Comparison of ENCODE assay signal across 16 mouse cellular contexts in the genomic region with DNA sequence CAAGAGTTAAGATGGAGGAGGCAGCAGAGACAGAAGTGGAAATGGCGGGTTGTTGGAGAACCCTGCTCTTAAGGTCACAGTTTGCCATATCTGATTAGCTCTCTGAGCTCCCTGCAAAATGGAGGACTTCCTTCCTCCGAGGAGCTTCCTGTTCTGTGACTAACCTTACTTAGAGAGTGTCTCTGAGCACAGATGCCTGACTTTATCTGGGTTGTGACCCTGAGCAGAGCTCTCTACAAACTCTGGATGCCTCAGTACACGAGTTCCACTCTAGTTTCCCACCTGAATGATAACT. TPM values are rescaled to one million over a fixed set of nuclear protein-coding genes. Genes with fewer than 3 reads are reported as not detected.
A peak's percentile ranks its signal among the peaks of the same experiment; 100 is the strongest.
DNase-seq lines count a peak whose midpoint lies in the region; ATAC-seq and TF ChIP-seq lines count a peak whose summit lies in the region.
"Had no signal": no experiment of that assay in that cellular context is flagged by ENCODE, and none has a peak within 500 bp of the region (broad histone marks: within the 10 kb centered on the region; RNA-seq: fewer than 3 reads in every experiment).

No protein-coding gene starts in this region.

- no peak overlapping the region for H3K4me3 ChIP-seq in spleen, adult 2 months (ENCODE audit: extremely low read depth, insufficient read depth, insufficient read length)
- H3K4me3 ChIP-seq in liver, postnatal 0 days (ENCODE audit: low read depth, low read length), result no peak overlapping the region
- H3K4me3 ChIP-seq: hindbrain, embryonic 13.5 days; limb, embryonic 12.5 days; midbrain, embryonic 10.5 days; neural tube, embryonic 13.5 days; stomach, embryonic 15.5 days had no signal

- H3K27ac ChIP-seq in spleen, adult 2 months (ENCODE audit: insufficient read depth, low read length), result peak overlapping the region; percentile 72
- peak overlapping the region; percentile 88 for H3K27ac ChIP-seq in liver, postnatal 0 days (ENCODE audit: low read depth)
- H3K27ac ChIP-seq: hindbrain, embryonic 13.5 days; limb, embryonic 12.5 days; midbrain, embryonic 10.5 days; neural tube, embryonic 13.5 days; stomach, embryonic 15.5 days had no signal

- TF ChIP-seq POLR2A in spleen, adult 2 months (IDR thresholded peaks at IDR 0.05; ENCODE audit: low read depth, low read length), result no peak

- peak; percentile 40 for DNase-seq in CD4-positive, CD25-positive, alpha-beta regulatory T cell, adult 2 months (ENCODE audit: low read depth, low spot score)
- no peak for DNase-seq in spleen, adult 2 months (ENCODE audit: low read depth in 1 of 2, low spot score in 2 of 2)
- no peak for DNase-seq in spleen, postnatal 4 days (ENCODE audit: low spot score in 2 of 2)
- DNase-seq in liver, postnatal 0 days, result no peak
- DNase-seq in thymus, postnatal 14 days, result peak; percentile 35
- no peak for DNase-seq in cerebellum, adult 8-10 months
- no peak for DNase-seq in retina, embryonic 14.5 days (ENCODE audit: low spot score)
- DNase-seq: cerebellum, postnatal 36 days; kidney, adult 9 months; right cerebral cortex, adult 18-20 months had no signal

- no peaks in the 10 kb centered on the region for H3K27me3 ChIP-seq in spleen, adult 2 months (ENCODE audit: control insufficient read depth, insufficient read depth, low read length)
- no peaks in the 10 kb centered on the region for H3K27me3 ChIP-seq in liver, postnatal 0 days (ENCODE audit: insufficient read depth, low read length)
- H3K27me3 ChIP-seq: hindbrain, embryonic 13.5 days; limb, embryonic 12.5 days; neural tube, embryonic 13.5 days; stomach, embryonic 15.5 days had no signal

- peaks cover 10% of the 10 kb centered on the region for H3K4me1 ChIP-seq in spleen, adult 2 months (ENCODE audit: control insufficient read depth, insufficient read depth, insufficient read length)
- peaks cover 36% of the 10 kb centered on the region for H3K4me1 ChIP-seq in liver, postnatal 0 days (ENCODE audit: insufficient read depth)

- H3K9ac ChIP-seq in liver, postnatal 0 days (replicated peaks), result no peak overlapping the region
- H3K9ac ChIP-seq: hindbrain, embryonic 13.5 days; limb, embryonic 12.5 days; neural tube, embryonic 13.5 days; stomach, embryonic 15.5 days had no signal

- WGBS in spleen, adult 2 months, result 31% methylated on average over 3 of the region's 3 CpGs
- WGBS in liver, postnatal 0 days (ENCODE audit: insufficient replicate concordance), result 32% methylated on average over 3 of the region's 3 CpGs

- TF ChIP-seq CTCF in spleen, adult 2 months (IDR thresholded peaks at IDR 0.05; ENCODE audit: extremely low read depth, insufficient read depth, insufficient read length, insufficient replicate concordance), result no peak
- TF ChIP-seq CTCF in liver, postnatal 0 days (IDR thresholded peaks at IDR 0.05; ENCODE audit: low read depth), result no peak

- H3K9me3 ChIP-seq in liver, postnatal 0 days (ENCODE audit: low read length), result no peaks in the 10 kb centered on the region
- H3K9me3 ChIP-seq: hindbrain, embryonic 13.5 days; limb, embryonic 12.5 days; midbrain, embryonic 10.5 days; neural tube, embryonic 13.5 days; stomach, embryonic 15.5 days had no signal

- peak overlapping the region; percentile 55; the same call in 1 of the 2 replicates for H3K4me2 ChIP-seq in liver, postnatal 0 days (ENCODE audit: low read depth, low read length)
- H3K4me2 ChIP-seq: hindbrain, embryonic 13.5 days; limb, embryonic 12.5 days; neural tube, embryonic 13.5 days; stomach, embryonic 15.5 days had no signal

- no peak for ATAC-seq in CD4-positive, CD25-positive, alpha-beta regulatory T cell, adult 4 months
- ATAC-seq in liver, postnatal 0 days, result no peak

- no peaks in the 10 kb centered on the region for H3K36me3 ChIP-seq in spleen, adult 2 months (ENCODE audit: control insufficient read depth, insufficient read depth, low read length)
- no peaks in the 10 kb centered on the region for H3K36me3 ChIP-seq in liver, postnatal 0 days (replicated peaks; ENCODE audit: insufficient read depth, low read length)
- H3K36me3 ChIP-seq: hindbrain, embryonic 13.5 days; limb, embryonic 12.5 days; midbrain, embryonic 10.5 days; neural tube, embryonic 13.5 days; stomach, embryonic 15.5 days had no signal

- TF ChIP-seq EP300 in liver, postnatal 0 days (IDR thresholded peaks at IDR 0.05; ENCODE audit: low read depth), result no peak

RNA-seq across cellular contexts. Expression of a gene that starts 3.3 kb away (rescaled TPM):
- polyA plus RNA-seq in CD4-positive, CD25-positive, alpha-beta regulatory T cell, adult 4 months (2017; shearing (Covaris generic)), result 100 to 1,000 TPM; 114 to 119 TPM
- 17.2 and 19.8 TPM in 2 replicates for polyA plus RNA-seq in spleen, adult 2 months (2012; rRNA removed)
- 56.8 and 57.7 TPM in 2 replicates for polyA plus RNA-seq in liver, postnatal 0 days (2015; fragmentation: Nextera tagmentation; extraction: Ambion mirVana)

RNA-seq across cellular contexts. Expression of a gene that starts 3.7 kb away (rescaled TPM):
- polyA plus RNA-seq in CD4-positive, CD25-positive, alpha-beta regulatory T cell, adult 4 months (2017; shearing (Covaris generic)), result 10 to 100 TPM in 1 of 2 experiments, 1 to 10 TPM in 1; 7.4 to 10.3 TPM
- polyA plus RNA-seq in spleen, adult 2 months (2012; rRNA removed), result 8.7 and 9.4 TPM in 2 replicates
- 20.4 and 24.1 TPM in 2 replicates for polyA plus RNA-seq in liver, postnatal 0 days (2015; fragmentation: Nextera tagmentation; extraction: Ambion mirVana)

RNA-seq across cellular contexts. Expression of a gene that starts 43.3 kb away (rescaled TPM):
- 100 to 1,000 TPM; 102 to 174 TPM for polyA plus RNA-seq in CD4-positive, CD25-positive, alpha-beta regulatory T cell, adult 4 months (2017; shearing (Covaris generic))
- 150 and 191 TPM in 2 replicates for polyA plus RNA-seq in spleen, adult 2 months (2012; rRNA removed)
- 6.8 and 10.3 TPM in 2 replicates for polyA plus RNA-seq in liver, postnatal 0 days (2015; fragmentation: Nextera tagmentation; extraction: Ambion mirVana)

Comparison
In these comparisons a context has a peak if more than half of its experiments do, and no peak if none do; other contexts are left out.
1. DNase-seq: peak in CD4-positive, CD25-positive, alpha-beta regulatory T cell, adult 2 months (single experiment) and thymus, postnatal 14 days (single experiment); none in spleen, adult 2 months (0 of 2), spleen, postnatal 4 days (0 of 2), liver, postnatal 0 days (single experiment), cerebellum, adult 8-10 months (single experiment) and retina, embryonic 14.5 days (single experiment).